Mouse (Mus musculus): ENCODE results near the gene Mlkl. TPM values are rescaled to one million over a fixed set of nuclear protein-coding genes. Genes with fewer than 3 reads are reported as not detected.
"Not testable (repeated sequence)": the region's sequence is repeated elsewhere in the genome, so short reads cannot be mapped to it uniquely, and the experiment has no call there.

Gene Mlkl
- polyA plus RNA-seq, 1 experiment from 2014 or later: 0.78 TPM

GRCm38 (mm10) chr8:111304359-111304758, 33.6 kb downstream of the Mlkl start:
- Histone ChIP-seq H3K27ac (replicated peaks; ENCODE audit: low read depth, low read length) (no peak overlapping the region), H3K9me3 (ENCODE audit: control insufficient read depth, low read length) (no peaks in the 10 kb centered on the region), H3K4me3 (replicated peaks; ENCODE audit: low read depth, low read length) (no peak overlapping the region), H3K9ac (replicated peaks; ENCODE audit: low read length) (no peak overlapping the region), H3K4me2 (ENCODE audit: low read length) (no peak overlapping the region), H3K27me3 (ENCODE audit: control insufficient read depth, insufficient read depth, low read length) (no peaks in the 10 kb centered on the region), H3K36me3 (ENCODE audit: control insufficient read depth, insufficient read depth, low read length) (no peaks in the 10 kb centered on the region), H3K4me1 (ENCODE audit: control insufficient read depth, insufficient read depth, low read length) (no peaks in the 10 kb centered on the region)
- 93% methylated on average over 3 of the region's 3 CpGs for WGBS
- DNase-seq: no peak
- ATAC-seq (ENCODE audit: low FRiP score, low TSS enrichment): no peak

- ATAC-seq (ENCODE audit: low FRiP score, low TSS enrichment); H3K4me3 ChIP-seq (replicated peaks; ENCODE audit: low read depth, low read length); H3K36me3 ChIP-seq (ENCODE audit: control insufficient read depth, insufficient read depth, low read length); H3K9me3 ChIP-seq (ENCODE audit: control insufficient read depth, low read length); H3K27ac ChIP-seq (replicated peaks; ENCODE audit: low read depth, low read length); H3K9ac ChIP-seq (replicated peaks; ENCODE audit: low read length); H3K27me3 ChIP-seq (ENCODE audit: control insufficient read depth, insufficient read depth, low read length); H3K4me1 ChIP-seq (ENCODE audit: control insufficient read depth, insufficient read depth, low read length); H3K4me2 ChIP-seq (ENCODE audit: low read length); DNase-seq: not testable (repeated sequence)
- WGBS: 75% methylated on average over 5 of the region's 5 CpGs
Observed at GRCm38 (mm10) chr8:111303076-111303803, 34.7 kb downstream of the Mlkl start.

DNA sequence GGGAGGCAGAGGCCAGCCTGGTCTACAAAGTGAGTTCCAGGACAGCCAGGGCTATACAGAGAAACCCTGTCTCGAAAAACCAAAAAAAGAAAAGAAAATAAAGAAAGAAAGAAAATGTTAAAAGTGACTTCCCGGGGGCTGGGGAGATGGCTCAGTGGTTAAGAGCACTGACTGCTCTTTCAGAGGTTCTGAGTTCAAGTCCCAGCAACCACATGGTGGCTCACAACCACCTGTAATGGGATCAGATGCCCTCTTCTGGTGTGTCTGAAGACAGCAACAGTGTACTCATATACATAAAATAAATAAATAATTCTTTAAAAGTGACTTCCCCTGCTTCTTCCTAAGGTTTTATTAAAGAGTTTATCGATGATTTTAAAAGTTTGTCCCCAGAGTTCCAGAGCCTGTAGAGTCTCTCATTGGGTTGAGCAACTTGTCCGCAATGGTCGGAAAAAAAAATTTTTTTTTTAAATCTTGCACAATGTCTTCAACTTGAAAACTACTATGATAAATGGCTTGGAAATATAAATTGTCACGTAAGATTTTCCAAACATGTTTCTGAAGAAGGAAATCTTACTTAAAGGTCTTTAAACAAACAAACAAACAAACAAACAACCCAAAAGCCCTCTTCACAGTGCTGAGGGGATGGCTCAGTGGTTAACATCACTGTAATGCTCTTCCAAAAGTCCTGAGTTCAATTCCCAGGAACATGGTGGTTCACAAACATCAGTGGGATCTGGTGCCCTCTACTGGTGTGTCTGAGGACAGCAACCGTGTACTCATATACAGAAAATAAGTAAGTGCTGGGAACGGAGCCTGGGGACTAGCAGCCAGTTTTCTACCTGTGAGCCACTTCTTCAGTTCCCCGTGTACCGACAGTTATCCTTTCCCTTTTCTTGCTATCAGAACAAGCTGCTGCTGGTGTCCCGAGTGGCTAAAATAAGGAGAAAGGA, 37.1 kb downstream of the Mlkl start:
- Histone ChIP-seq H3K27me3 (ENCODE audit: control insufficient read depth, insufficient read depth, low read length) (no peaks in the 10 kb centered on the region), H3K36me3 (ENCODE audit: control insufficient read depth, insufficient read depth, low read length) (peaks cover 10% of the 10 kb centered on the region; the same call in 1 of the 2 replicates), H3K27ac (replicated peaks; ENCODE audit: low read depth, low read length) (no peak overlapping the region), H3K4me3 (replicated peaks; ENCODE audit: low read depth, low read length) (peak overlapping the region; percentile 93; the same call in 1 of the 2 replicates), H3K4me2 (ENCODE audit: low read length) (peak overlapping the region; percentile 26), H3K4me1 (ENCODE audit: control insufficient read depth, insufficient read depth, low read length) (peaks cover 10% of the 10 kb centered on the region; the same call in 1 of the 2 replicates), H3K9me3 (ENCODE audit: control insufficient read depth, low read length) (no peaks in the 10 kb centered on the region), H3K9ac (replicated peaks; ENCODE audit: low read length) (no peak overlapping the region)
- DNase-seq (no peak), ATAC-seq (ENCODE audit: low FRiP score, low TSS enrichment) (no peak)
- 67% methylated on average over 11 of the region's 11 CpGs for WGBS

DNA sequence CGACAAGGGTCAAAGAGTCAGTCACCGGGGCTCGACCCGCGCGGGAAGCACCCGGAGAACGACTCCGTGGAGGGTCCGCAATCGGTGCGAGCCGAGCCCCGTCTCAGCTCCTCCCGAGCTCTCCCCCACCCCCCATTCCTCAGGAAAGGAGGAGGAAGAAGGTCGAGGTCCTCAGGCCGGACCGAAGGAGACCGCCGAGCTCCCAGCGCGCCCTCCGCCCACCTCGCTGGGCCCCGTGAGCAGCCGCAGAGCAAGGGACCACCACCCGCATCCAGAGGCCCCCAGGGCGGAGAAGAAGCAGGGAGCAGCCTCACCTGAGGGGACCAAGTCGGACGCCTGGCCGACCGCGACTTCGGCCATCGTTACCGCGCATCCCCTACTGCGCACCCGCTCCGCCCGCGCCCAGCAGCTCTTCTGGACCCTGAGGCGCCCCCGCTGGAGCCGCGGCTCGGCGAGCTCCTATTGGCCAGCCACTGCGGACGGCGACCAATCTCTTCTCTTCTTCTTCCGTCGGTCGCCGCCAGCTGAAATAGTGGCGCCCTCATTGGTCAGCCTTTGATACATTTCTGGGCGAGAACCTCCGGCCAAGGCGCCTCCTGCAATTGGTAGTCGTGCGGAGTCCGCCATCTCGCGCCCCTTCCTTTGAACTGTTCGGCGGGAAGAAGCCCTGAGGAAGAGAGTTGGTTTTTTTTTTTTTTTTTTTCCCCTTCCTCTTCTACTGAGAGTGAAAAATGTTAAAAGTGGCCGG, 38.0 kb downstream of the Mlkl start, which contains the start of gene Rfwd3:
Gene Rfwd3, minus strand, starts transcription at position 402 of the 748 bp plus-strand sequence.
- Histone ChIP-seq H3K4me1 (ENCODE audit: control insufficient read depth, insufficient read depth, low read length) (peaks cover 10% of the 10 kb centered on the region; the same call in 1 of the 2 replicates), H3K4me2 (ENCODE audit: low read length) (peak within 1 kb of the TSS; percentile 79), H3K27me3 (ENCODE audit: control insufficient read depth, insufficient read depth, low read length) (no peaks in the 10 kb centered on the region), H3K36me3 (ENCODE audit: control insufficient read depth, insufficient read depth, low read length) (peaks cover 16% of the 10 kb centered on the region), H3K9ac (replicated peaks; ENCODE audit: low read length) (peak within 1 kb of the TSS; percentile 88), H3K4me3 (replicated peaks; ENCODE audit: low read depth, low read length) (peak within 1 kb of the TSS; percentile 93), H3K9me3 (ENCODE audit: control insufficient read depth, low read length) (no peaks in the 10 kb centered on the region), H3K27ac (replicated peaks; ENCODE audit: low read depth, low read length) (peak within 1 kb of the TSS; percentile 67)
- WGBS: under 1% methylated on average over 67 of the region's 67 CpGs
- ATAC-seq (ENCODE audit: low FRiP score, low TSS enrichment) (peak; percentile 100), DNase-seq (peak; percentile 97)

DNA sequence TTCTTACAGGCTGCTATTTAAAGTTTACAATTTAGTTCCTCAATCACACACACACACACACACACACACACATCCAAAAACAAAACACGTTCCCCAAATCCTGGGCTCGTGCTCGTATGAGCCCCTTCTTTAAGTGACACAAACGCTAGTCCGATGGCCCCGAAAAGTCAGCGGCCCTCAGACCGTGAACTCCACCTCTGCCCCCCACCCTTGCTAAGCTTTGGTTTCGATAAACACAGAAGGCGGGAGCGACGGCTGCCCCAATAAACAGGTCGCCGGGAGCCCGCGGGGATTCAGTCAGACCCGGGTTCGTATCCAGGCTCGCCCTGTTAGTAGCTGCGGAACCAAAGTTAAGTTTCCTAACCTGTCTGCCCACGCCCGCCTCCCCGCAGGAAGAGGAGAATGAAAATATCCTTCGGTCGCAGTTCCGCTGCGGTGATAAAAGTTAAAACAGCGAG, 38.6 kb downstream of the Mlkl start:
- Histone ChIP-seq H3K27ac (replicated peaks; ENCODE audit: low read depth, low read length) (peak overlapping the region; percentile 67), H3K9me3 (ENCODE audit: control insufficient read depth, low read length) (no peaks in the 10 kb centered on the region), H3K4me2 (ENCODE audit: low read length) (peak overlapping the region; percentile 79), H3K4me3 (replicated peaks; ENCODE audit: low read depth, low read length) (peak overlapping the region; percentile 93), H3K36me3 (ENCODE audit: control insufficient read depth, insufficient read depth, low read length) (peaks cover 20% of the 10 kb centered on the region), H3K9ac (replicated peaks; ENCODE audit: low read length) (peak overlapping the region; percentile 88), H3K4me1 (ENCODE audit: control insufficient read depth, insufficient read depth, low read length) (peaks cover 10% of the 10 kb centered on the region; the same call in 1 of the 2 replicates), H3K27me3 (ENCODE audit: control insufficient read depth, insufficient read depth, low read length) (no peaks in the 10 kb centered on the region)
- no peak for ATAC-seq (ENCODE audit: low FRiP score, low TSS enrichment)
- under 1% methylated on average over 28 of the region's 28 CpGs for WGBS
- peak; percentile 36 for DNase-seq

DNA sequence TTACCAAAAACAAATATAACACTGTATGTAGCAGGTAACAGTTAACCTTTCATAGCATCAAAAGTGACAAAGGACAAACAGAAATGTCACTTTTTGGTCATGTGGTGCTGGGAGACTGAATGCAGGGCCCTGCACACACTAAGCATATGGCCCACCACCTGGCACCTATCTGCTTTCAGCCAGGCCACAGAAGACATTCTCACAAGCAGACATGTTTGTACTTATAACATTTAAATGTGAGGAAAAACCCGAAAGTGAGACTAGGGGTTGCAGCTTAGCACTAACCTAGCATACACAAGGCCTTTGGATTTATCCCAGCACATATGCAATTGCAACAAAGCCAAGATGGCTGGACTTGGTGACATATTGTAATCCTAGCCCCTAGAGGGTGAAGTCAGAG, 40.0 kb downstream of the Mlkl start:
- Histone ChIP-seq H3K4me3 (replicated peaks; ENCODE audit: low read depth, low read length) (no peak overlapping the region), H3K4me1 (ENCODE audit: control insufficient read depth, insufficient read depth, low read length) (peaks cover 10% of the 10 kb centered on the region; the same call in 1 of the 2 replicates), H3K9ac (replicated peaks; ENCODE audit: low read length) (no peak overlapping the region), H3K4me2 (ENCODE audit: low read length) (0 out of 2 replicates have a peak overlapping the region, but pooled peaks have one; percentile 4), H3K27me3 (ENCODE audit: control insufficient read depth, insufficient read depth, low read length) (no peaks in the 10 kb centered on the region), H3K27ac (replicated peaks; ENCODE audit: low read depth, low read length) (no peak overlapping the region), H3K36me3 (ENCODE audit: control insufficient read depth, insufficient read depth, low read length) (peaks cover 33% of the 10 kb centered on the region), H3K9me3 (ENCODE audit: control insufficient read depth, low read length) (no peaks in the 10 kb centered on the region)
- DNase-seq (no peak), ATAC-seq (ENCODE audit: low FRiP score, low TSS enrichment) (no peak)
- 89% methylated on average over 1 of the region's 1 CpGs for WGBS

DNA sequence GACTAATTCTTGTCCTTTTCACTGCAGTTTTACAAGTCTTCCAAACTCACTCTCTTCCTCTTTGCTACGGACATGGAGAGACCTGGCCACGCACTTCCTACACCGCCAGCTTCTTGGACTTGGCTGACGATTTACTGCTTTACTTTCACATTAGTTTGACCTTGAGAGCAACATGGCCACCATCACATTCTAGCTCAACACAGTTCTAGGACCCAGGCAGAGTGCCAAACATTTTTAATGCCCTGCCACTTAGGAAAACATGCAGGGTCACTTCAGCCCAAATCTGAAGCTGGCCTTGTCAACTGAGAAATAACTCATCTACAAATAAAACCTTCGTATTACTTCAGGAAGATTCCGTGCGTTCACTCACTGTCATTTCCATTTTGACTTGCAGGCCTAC, 46.2 kb downstream of the Mlkl start:
- no peak overlapping the region for H3K27ac ChIP-seq (replicated peaks; ENCODE audit: low read depth, low read length)
- ATAC-seq (ENCODE audit: low FRiP score, low TSS enrichment) (no peak), DNase-seq (no peak)
- no peaks in the 10 kb centered on the region for H3K4me1 ChIP-seq (ENCODE audit: control insufficient read depth, insufficient read depth, low read length)
- no peak overlapping the region for H3K4me3 ChIP-seq (replicated peaks; ENCODE audit: low read depth, low read length)
- H3K27me3 ChIP-seq (ENCODE audit: control insufficient read depth, insufficient read depth, low read length): no peaks in the 10 kb centered on the region
- H3K36me3 ChIP-seq (ENCODE audit: control insufficient read depth, insufficient read depth, low read length): peaks cover 80% of the 10 kb centered on the region
- no peak overlapping the region for H3K9ac ChIP-seq (replicated peaks; ENCODE audit: low read length)
- 97% methylated on average over 7 of the region's 7 CpGs for WGBS
- H3K9me3 ChIP-seq (ENCODE audit: control insufficient read depth, low read length): no peaks in the 10 kb centered on the region
- no peak overlapping the region for H3K4me2 ChIP-seq (ENCODE audit: low read length)

- Histone ChIP-seq H3K9me3 (ENCODE audit: control insufficient read depth, low read length) (no peaks in the 10 kb centered on the region), H3K27ac (replicated peaks; ENCODE audit: low read depth, low read length) (no peak overlapping the region), H3K4me2 (ENCODE audit: low read length) (no peak overlapping the region), H3K4me3 (replicated peaks; ENCODE audit: low read depth, low read length) (no peak overlapping the region), H3K36me3 (ENCODE audit: control insufficient read depth, insufficient read depth, low read length) (peaks cover 83% of the 10 kb centered on the region), H3K4me1 (ENCODE audit: control insufficient read depth, insufficient read depth, low read length) (no peaks in the 10 kb centered on the region), H3K9ac (replicated peaks; ENCODE audit: low read length) (no peak overlapping the region), H3K27me3 (ENCODE audit: control insufficient read depth, insufficient read depth, low read length) (no peaks in the 10 kb centered on the region)
- DNase-seq: no peak
- 96% methylated on average over 7 of the region's 7 CpGs for WGBS
- no peak for ATAC-seq (ENCODE audit: low FRiP score, low TSS enrichment)
Observed at GRCm38 (mm10) chr8:111290586-111290985, 47.4 kb downstream of the Mlkl start.
